Mouse (Mus musculus): ENCODE data around the gene Tnrc6b. TPM values are rescaled to one million over a fixed set of nuclear protein-coding genes. Genes with fewer than 3 reads are reported as not detected.
"Not testable (repeated sequence)": the region's sequence is repeated elsewhere in the genome, so short reads cannot be mapped to it uniquely, and the experiment has no call there.

Tnrc6b gene
- polyA plus RNA-seq, 2 experiments: 8.1 to 8.8 TPM

- no peaks in the 10 kb centered on the region for H3K27me3 ChIP-seq (ENCODE audit: control insufficient read depth, insufficient read depth, low read length)
- 88% methylated on average over 2 of the region's 2 CpGs for WGBS (ENCODE audit: insufficient replicate concordance)
- H3K9ac ChIP-seq (replicated peaks): no peak overlapping the region
- DNase-seq (ENCODE audit: low read depth in 3 of 3, low spot score in 3 of 3): no peak
- TF ChIP-seq EP300 (IDR thresholded peaks at IDR 0.05; ENCODE audit: low read depth) (no peak), CTCF (IDR thresholded peaks at IDR 0.05; ENCODE audit: low read depth) (no peak)
- H3K4me1 ChIP-seq (replicated peaks; ENCODE audit: control insufficient read depth in 2 of 2, insufficient read depth in 2 of 2, low read length in 1 of 2): no peaks in the 10 kb centered on the region
- no peak for ATAC-seq (ENCODE audit: insufficient read depth)
- H3K4me2 ChIP-seq (ENCODE audit: low read depth): no peak overlapping the region
- no peak overlapping the region for H3K27ac ChIP-seq
- no peak overlapping the region for H3K4me3 ChIP-seq (ENCODE audit: insufficient read depth in 1 of 2, low read depth in 2 of 2, low read length in 2 of 2)
- H3K9me3 ChIP-seq (ENCODE audit: control insufficient read depth, low read length): no peaks in the 10 kb centered on the region
- peaks cover 30% of the 10 kb centered on the region for H3K36me3 ChIP-seq (replicated peaks; ENCODE audit: control insufficient read depth, insufficient read depth, low read depth)
These were observed 150.9 kb downstream of the Tnrc6b start for GRCm38 (mm10) chr15:80862027-80862426.

DNA sequence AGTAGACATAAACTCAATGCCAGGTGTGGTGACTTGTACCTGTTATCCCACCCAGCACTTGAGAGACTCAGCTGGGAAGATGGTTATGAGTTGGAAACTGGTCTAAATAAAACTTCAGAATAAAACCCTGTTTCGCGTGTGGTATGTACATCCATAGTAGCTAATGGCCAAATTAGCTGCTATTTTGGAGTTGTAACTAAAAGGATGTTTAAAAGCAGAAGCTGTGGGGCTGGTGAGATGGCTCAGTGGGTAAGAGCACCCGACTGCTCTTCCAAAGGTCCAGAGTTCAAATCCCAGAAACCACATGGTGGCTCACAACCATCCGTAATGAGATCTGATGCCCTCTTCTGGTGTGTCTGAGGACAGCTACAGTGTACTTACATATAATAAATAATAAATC lies 157.5 kb downstream of the Tnrc6b start:
- ATAC-seq (ENCODE audit: insufficient read depth); H3K9ac ChIP-seq (replicated peaks); H3K4me3 ChIP-seq (ENCODE audit: insufficient read depth in 1 of 2, low read depth in 2 of 2, low read length in 2 of 2); H3K27ac ChIP-seq; H3K27me3 ChIP-seq (ENCODE audit: control insufficient read depth, insufficient read depth, low read length); H3K4me1 ChIP-seq (replicated peaks; ENCODE audit: control insufficient read depth in 2 of 2, insufficient read depth in 2 of 2, low read length in 1 of 2); H3K4me2 ChIP-seq (ENCODE audit: low read depth); DNase-seq (ENCODE audit: low read depth in 3 of 3, low spot score in 3 of 3); H3K9me3 ChIP-seq (ENCODE audit: control insufficient read depth, low read length): not testable (repeated sequence)
- peaks cover 28% of the 10 kb centered on the region for H3K36me3 ChIP-seq (replicated peaks; ENCODE audit: control insufficient read depth, insufficient read depth, low read depth)
- WGBS (ENCODE audit: insufficient replicate concordance): 89% methylated on average over 4 of the region's 4 CpGs

DNA sequence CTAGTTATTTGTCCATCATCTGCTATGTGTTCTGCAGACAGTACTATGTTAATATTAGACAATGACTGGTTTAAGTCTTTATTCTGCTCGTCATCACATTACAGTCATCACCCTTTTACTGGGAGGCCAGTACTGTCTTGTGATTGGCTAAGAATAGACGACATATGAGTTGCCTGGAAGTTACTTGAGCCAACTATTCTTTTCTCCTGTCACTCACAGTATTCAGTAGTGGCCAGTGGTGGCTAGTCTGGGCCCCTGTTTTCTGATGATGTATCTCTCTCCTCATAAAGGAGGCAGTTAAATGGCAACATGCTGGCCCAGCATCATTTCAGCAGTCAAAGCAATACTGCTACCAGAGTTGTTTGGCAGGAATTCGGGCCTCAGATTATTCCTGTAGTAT lies 163.6 kb downstream of the Tnrc6b start:
- no peak overlapping the region for H3K4me3 ChIP-seq (ENCODE audit: insufficient read depth in 1 of 2, low read depth in 2 of 2, low read length in 2 of 2)
- H3K27me3 ChIP-seq (ENCODE audit: control insufficient read depth, insufficient read depth, low read length): no peaks in the 10 kb centered on the region
- no peak overlapping the region for H3K9ac ChIP-seq (replicated peaks)
- H3K9me3 ChIP-seq (ENCODE audit: control insufficient read depth, low read length): no peaks in the 10 kb centered on the region
- ATAC-seq (ENCODE audit: insufficient read depth) (no peak), DNase-seq (ENCODE audit: low read depth in 3 of 3, low spot score in 3 of 3) (no peak)
- no peak overlapping the region for H3K27ac ChIP-seq
- TF ChIP-seq CTCF (IDR thresholded peaks at IDR 0.05; ENCODE audit: low read depth) (no peak), EP300 (IDR thresholded peaks at IDR 0.05; ENCODE audit: low read depth) (no peak)
- H3K4me2 ChIP-seq (ENCODE audit: low read depth): no peak overlapping the region
- H3K4me1 ChIP-seq (replicated peaks; ENCODE audit: control insufficient read depth in 2 of 2, insufficient read depth in 2 of 2, low read length in 1 of 2): no peaks in the 10 kb centered on the region
- WGBS (ENCODE audit: insufficient replicate concordance): 79% methylated on average over 3 of the region's 3 CpGs
- peaks cover 40% of the 10 kb centered on the region for H3K36me3 ChIP-seq (replicated peaks; ENCODE audit: control insufficient read depth, insufficient read depth, low read depth)

DNA sequence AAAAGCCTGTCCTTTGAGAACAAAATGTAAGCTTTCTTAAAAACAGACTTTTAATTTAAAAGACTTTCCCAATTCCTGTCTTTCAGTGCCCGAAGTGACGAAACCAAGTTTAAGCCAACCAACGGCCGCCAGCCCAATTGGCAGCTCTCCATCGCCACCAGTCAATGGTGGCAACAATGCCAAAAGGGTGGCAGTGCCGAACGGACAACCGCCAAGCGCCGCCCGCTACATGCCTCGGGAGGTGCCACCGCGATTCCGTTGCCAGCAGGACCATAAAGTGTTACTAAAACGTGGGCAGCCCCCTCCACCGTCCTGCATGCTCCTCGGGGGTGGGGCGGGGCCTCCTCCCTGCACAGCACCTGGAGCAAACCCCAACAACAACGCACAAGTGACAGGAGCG lies 165.1 kb downstream of the Tnrc6b start:
- ATAC-seq (ENCODE audit: insufficient read depth) (no peak), DNase-seq (ENCODE audit: low read depth in 3 of 3, low spot score in 3 of 3) (no peak)
- Histone ChIP-seq H3K27ac (no peak overlapping the region), H3K4me1 (replicated peaks; ENCODE audit: control insufficient read depth in 2 of 2, insufficient read depth in 2 of 2, low read length in 1 of 2) (no peaks in the 10 kb centered on the region), H3K27me3 (ENCODE audit: control insufficient read depth, insufficient read depth, low read length) (no peaks in the 10 kb centered on the region), H3K36me3 (replicated peaks; ENCODE audit: control insufficient read depth, insufficient read depth, low read depth) (peaks cover 54% of the 10 kb centered on the region), H3K4me2 (ENCODE audit: low read depth) (no peak overlapping the region), H3K9ac (replicated peaks) (no peak overlapping the region), H3K9me3 (ENCODE audit: control insufficient read depth, low read length) (no peaks in the 10 kb centered on the region), H3K4me3 (ENCODE audit: insufficient read depth in 1 of 2, low read depth in 2 of 2, low read length in 2 of 2) (no peak overlapping the region)
- 89% methylated on average over 21 of the region's 21 CpGs for WGBS (ENCODE audit: insufficient replicate concordance)
- TF ChIP-seq CTCF (IDR thresholded peaks at IDR 0.05; ENCODE audit: low read depth) (no peak), EP300 (IDR thresholded peaks at IDR 0.05; ENCODE audit: low read depth) (no peak)

DNA sequence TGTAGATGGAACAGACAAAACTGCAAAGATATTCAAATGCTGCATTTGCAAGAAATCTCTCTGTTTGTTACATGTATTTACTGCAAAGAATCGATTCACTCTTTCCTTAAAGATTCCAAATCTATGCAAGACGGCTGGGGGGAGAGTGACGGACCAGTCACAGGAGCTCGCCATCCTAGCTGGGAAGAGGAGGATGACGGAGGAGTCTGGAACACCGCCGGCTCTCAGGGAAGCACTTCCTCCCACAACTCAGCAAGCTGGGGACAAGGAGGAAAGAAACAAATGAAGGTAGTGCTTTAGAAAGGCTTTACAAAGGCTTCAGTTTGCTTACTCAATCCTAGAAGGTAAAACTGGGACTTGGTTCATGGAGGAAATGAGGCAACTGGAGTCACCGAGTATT lies 173.0 kb downstream of the Tnrc6b start:
- Histone ChIP-seq H3K9ac (replicated peaks) (no peak overlapping the region), H3K9me3 (ENCODE audit: control insufficient read depth, low read length) (no peaks in the 10 kb centered on the region), H3K27ac (no peak overlapping the region), H3K4me1 (replicated peaks; ENCODE audit: control insufficient read depth in 2 of 2, insufficient read depth in 2 of 2, low read length in 1 of 2) (no peaks in the 10 kb centered on the region), H3K4me2 (ENCODE audit: low read depth) (no peak overlapping the region), H3K4me3 (ENCODE audit: insufficient read depth in 1 of 2, low read depth in 2 of 2, low read length in 2 of 2) (no peak overlapping the region), H3K27me3 (ENCODE audit: control insufficient read depth, insufficient read depth, low read length) (no peaks in the 10 kb centered on the region), H3K36me3 (replicated peaks; ENCODE audit: control insufficient read depth, insufficient read depth, low read depth) (peaks cover 76% of the 10 kb centered on the region)
- 88% methylated on average over 8 of the region's 8 CpGs for WGBS (ENCODE audit: insufficient replicate concordance)
- DNase-seq (ENCODE audit: low read depth in 3 of 3, low spot score in 3 of 3) (no peak), ATAC-seq (ENCODE audit: insufficient read depth) (no peak)
- TF ChIP-seq CTCF (IDR thresholded peaks at IDR 0.05; ENCODE audit: low read depth) (no peak), EP300 (IDR thresholded peaks at IDR 0.05; ENCODE audit: low read depth) (no peak)
